Mouse (Mus musculus) cerebellum, adult 2 months (tissue): ENCODE measurements at regions not wholly inside any gene's neighbourhood (a gene's known extent, or its start where the extent isn't known, plus 50 kb on each side); places are given as distances from the start of the nearest gene placed in this dataset.

Experiments used
- CTCF ChIP-seq: fragments of 200-500 bp; IDR thresholded peaks from 2 replicates; pipeline ENCODE4 v1.5.1; 2011; ENCODE audit warnings: low read depth, mild to moderate bottlenecking, control low read depth, low read length, moderate library complexity, borderline replicate concordance; ENCODE audit not compliant: insufficient read depth
- POLR2A ChIP-seq: fragments of 200-500 bp; IDR thresholded peaks from 2 replicates; pipeline ENCODE4 v1.6.1; 2011; ENCODE audit warnings: low read length, control low read depth, borderline replicate concordance; ENCODE audit not compliant: insufficient read depth

DNA sequence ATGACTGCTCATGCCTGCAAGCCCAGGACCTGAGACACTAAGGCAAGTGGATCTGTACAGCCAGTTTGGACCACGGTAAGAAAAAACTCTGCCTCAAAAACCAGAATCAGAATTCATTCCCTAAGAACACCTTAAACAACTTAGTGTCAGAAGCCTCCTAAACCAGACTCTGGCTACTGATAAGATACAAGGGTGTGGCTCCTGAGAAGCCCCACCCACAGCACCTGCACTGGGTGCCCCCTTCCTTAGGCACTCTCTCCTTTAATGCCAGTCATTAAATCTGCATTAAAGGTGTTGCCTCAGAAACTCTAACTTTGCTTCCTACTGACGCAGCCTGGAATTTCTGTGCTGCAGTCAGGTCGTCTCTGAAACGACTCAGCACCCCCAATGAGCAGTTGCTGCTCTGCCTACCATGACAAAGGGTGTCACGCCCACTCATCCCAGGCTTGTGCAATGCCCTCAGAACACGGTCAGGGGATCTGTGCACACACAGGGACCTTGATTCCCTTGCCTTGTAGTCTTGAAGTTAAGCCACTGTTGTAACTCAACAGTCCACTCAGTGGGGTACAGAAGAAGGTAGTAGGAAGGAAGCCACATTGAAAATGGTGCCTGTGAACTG is 62.8 kb upstream of the H2afz start:
- TF ChIP-seq CTCF = no peak
- no peak for TF ChIP-seq POLR2A
